Mouse (Mus musculus): Measurements from ENCODE around the gene Eomes.

Gene Eomes

DNA sequence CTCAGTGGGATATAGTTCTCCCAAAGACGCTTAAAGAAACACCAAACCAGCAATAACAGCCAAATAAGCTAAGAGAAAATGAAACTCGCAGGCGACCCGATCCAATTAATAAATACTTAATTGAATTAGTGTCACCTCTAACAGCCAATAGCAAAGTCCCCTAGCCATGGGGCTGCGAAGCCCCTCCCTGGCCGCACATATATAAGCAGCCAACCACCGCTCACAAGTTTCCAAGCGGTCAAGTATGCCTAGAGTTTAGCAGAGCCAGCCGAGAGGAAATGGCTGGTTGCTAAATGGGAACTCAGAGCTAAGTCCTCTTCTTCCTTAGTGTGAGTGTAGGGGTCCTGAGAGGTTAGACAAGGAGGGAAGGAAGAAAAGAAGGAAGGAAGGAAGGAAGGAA, at the start of gene Eomes:
Gene Eomes (plus strand): TSS at position 252 of the 400 bp plus-strand sequence.
- DNase-seq = peak; percentile 47 to 72

DNA sequence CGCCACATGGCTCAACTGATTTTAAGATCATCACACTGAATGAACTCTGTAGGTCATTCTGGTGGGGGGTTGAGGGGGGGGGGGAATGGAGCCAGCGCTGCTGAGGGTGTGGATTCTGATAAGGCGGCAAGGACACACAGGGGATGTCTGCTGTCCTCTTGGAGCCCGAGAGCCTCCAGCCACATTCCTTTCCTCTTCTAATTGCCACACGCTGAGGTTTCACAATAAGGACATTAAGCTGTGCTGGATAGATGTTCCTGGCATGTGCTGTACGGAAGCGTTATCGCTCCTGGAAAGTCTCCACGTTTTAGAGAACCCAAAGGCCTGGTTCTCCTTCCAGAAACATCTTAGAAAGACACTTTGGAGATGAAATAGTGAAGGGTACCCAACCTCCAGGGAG, 33.2 kb upstream of the Eomes start:
- no peak for DNase-seq

DNA sequence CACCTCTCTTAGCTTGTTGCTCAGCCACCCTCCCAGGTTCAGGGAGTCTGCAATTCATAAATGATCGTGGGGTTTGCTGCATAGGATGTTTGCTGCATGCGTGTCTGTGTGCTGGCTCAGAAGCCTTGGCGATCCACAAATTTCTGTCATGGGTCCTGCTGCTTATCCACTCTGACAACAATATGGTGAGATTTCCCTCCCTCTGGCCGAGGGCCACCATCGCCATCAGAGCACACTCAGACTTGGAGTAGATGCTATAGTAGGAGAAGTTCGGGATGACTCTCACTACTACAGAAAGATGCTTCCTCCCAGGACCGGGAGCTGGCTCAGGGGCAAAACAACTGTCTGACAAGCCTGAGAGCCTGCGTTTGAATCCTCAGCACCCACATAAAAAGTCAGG, 28.7 kb upstream of the Eomes start:
- peak; percentile 15 to 34 for DNase-seq

DNA sequence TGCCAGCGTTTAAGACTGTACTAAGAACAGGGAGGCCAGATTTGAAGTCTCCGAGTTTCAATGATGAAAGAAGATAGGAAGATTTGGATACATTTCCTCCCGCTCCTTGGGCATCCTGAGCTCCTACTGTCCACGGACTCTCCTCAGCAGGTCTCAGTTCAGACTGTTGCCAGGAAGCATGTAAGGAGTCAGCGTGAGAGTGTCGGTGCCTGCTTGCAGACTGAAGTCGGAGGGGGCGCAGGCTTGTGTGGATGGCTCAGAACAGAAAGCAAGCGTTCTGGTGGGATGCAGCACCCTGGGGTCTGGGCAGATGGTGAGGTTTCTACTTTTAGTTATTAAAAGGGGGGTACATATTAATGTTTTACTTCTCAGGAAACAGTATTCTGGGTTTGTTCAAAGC, 24.6 kb upstream of the Eomes start:
- DNase-seq = peak; percentile 35 to 40

DNA sequence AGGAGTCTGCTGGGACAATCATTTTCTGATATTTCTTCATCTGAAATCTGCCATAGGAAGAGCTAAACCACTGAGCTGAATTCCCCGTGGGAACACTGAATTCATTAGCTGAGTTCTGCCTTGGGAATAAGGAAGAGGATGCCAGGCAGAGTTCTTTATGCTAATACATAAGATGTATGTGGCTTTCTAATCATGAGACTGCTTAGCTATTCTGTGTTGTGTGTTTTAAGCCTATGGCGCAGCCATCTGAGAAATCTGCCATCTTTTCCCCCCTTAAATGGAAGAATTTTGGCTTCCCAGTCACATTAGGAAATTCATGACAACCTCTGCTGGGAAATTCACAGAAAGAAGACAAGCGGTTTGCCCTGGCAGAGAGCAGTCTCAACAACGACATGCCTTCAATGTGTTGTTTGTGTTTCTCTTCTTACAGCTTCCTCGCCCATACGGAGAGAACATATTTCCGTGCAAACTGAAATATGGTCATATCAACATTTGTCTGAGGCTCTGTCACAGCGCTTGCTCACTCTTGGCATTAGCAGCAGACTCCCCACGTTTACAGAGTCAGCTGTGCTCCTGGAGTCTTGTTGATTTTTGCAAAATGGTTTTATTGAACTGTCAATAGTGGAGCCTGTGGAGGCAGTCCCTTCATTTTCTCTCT, 22.7 kb upstream of the Eomes start:
- no peak for DNase-seq

DNA sequence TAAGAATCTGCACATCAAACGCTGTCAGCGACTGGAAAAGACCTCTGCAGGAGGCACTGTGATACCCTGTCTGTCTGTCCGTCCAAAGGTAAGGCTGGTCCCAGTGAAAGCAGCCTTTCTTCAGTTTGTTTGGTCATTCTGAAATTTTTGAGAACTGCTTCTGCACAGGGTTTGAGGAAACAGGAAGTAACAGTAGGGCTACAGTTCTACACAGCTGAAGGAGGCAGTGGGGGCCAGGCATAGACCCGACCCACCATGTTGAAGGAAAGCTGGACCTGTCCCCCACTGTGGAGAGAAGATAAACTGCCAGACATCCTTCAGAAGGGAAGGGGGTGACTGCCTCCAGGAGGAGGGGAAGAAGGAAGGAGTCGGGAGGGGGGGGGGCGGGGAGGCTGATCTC, 21.6 kb upstream of the Eomes start:
- no peak for DNase-seq

DNA sequence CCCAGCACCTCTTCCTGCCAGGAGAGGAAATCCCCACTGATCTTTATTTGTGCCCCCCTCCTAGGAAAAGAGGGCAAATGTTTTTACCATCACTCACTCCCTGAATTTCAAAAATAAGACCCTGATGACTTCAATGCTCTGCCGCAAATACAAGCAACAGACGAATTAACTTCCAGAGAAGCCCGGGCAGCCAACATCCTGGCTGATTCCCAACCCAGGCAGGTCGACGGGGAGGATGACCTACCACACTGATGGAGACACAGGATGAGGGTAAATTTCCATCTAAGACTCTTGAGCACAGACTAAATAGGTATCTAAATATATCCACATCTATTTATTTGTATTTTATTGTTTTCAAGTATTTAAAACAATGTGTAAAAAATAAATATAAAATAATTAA, 20.0 kb upstream of the Eomes start:
- DNase-seq = peak in 1 of 2 experiments; percentile 45

DNA sequence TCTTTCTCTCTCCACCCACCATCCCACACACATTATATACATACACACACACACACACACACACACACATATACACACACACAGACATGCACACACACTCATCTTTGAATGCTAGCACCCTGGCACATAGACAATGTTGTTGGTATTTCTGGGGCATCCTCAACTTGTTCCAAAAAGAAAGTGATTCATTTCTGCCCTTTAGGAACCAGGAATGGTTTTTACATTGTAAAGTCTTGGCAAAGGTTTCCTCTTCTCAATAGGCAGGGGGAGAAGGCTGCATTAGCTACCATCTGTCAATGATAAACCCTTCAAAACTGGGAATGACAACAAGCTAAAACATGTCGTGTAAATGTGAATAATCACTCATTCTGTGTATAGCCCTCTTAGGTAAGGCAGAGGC, 14.0 kb upstream of the Eomes start:
- DNase-seq = peak in 1 of 2 experiments; percentile 38

DNA sequence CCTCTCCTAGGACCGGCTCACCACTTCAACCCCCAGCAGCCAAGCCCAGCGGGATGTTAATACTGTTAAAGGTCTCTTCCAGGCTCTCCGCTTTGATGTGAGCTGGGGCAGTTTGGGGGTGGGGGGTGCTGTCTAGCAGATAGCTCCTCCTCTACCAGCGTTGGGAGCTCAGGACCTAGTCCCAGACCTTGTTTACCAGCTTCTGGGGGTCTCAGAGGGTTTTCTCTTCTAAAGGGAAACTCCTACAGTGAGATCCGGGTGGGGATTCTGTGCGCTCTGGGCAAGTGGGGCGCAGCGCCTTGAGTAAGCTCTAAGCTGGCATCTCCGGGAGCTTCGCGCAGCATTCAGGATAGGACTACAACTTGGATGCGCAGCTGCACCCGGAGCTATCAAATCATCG, 9.7 kb upstream of the Eomes start:
- DNase-seq = no peak

DNA sequence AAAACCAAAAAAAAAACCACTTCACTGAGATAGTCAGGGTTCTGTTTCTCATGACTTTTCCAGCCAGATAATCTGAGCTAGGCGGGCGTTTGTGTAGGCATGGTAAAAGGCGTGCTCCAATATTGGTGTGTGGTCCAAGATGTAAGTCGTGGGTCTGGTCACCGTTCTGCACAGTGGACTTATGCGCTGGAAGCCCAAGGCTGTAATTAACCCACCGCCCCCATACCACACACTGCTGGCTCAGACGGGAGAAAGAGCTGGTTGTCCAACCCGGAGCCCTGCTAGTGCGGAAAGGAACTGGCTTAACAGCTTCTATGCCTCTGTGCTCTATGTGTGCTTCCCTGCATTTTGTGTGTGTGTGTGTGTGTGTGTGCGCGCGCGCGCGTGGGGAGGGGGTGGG, 8.7 kb upstream of the Eomes start:
- DNase-seq = no peak

DNA sequence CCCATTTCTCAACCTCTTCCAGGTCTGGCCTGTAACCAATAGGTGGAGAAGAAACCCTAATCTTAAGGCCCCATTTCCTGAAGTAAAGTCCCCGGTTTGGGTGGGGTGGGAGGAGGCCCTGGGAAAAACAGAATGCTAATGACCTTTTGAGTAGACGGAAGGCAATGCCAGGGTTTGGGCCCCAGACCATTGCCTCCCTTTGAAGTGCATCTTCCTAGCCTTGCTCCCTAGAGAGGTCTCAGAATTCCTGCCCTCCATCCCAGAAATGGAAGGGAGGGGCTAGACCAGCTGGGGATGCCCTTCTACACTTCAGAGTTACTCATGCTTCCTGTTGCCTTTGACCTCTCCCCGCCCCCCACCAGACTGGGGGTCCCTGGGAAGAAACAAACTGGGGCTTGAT, 6.7 kb upstream of the Eomes start:
- DNase-seq = no peak

DNA sequence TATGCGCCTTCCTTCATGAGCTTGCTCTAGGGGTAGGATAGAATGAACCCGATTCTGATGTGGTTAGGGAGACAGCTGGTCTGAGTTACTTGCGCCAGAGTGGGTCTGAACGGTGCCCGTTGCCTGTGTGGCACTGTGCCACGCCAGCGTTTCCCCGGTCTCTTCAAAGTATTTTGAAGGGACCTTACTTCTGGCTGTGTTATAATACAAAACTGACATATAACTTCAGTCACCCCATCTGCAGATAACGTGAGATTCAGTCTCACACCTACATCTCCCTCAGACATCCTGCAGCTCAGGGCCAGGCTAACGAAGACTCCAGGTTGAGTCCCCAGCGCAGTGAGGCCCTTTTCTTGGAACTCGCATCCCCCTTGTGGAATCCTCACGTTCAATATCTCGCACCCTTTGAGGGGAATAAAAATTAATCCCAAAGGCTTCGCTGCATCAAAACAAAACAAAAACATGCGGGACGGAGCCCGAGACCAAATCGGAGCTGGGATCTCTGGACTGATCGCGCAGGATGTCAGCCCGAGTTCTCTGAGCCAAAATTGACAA, 1.7 kb upstream of the Eomes start:
- DNase-seq = peak; percentile 58 to 69

DNA sequence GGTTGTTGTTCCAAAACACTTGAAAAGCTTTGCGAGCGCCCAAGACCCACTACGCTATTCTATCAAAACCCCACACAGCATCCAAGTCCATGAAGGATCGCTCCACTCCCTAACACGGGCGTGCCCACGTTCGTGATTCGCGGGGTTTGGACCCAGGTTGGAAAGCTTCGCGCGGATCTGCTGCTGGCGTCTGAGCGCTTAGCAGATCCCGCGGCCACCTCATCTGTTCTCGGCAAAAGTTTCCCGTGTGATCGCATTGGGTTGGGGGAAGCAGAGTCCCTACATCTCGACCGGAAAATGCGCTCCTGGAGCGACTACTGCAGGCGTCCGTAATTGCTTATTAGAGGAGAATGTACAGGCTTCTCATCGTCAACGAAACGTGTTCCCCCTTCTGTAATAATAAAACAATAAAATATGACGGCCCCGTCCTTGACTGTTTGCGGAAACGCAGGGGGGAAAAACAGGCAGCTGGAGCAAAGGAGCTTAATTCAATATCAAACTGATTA, 1.2 kb upstream of the Eomes start:
- peak; percentile 55 to 57 for DNase-seq

DNA sequence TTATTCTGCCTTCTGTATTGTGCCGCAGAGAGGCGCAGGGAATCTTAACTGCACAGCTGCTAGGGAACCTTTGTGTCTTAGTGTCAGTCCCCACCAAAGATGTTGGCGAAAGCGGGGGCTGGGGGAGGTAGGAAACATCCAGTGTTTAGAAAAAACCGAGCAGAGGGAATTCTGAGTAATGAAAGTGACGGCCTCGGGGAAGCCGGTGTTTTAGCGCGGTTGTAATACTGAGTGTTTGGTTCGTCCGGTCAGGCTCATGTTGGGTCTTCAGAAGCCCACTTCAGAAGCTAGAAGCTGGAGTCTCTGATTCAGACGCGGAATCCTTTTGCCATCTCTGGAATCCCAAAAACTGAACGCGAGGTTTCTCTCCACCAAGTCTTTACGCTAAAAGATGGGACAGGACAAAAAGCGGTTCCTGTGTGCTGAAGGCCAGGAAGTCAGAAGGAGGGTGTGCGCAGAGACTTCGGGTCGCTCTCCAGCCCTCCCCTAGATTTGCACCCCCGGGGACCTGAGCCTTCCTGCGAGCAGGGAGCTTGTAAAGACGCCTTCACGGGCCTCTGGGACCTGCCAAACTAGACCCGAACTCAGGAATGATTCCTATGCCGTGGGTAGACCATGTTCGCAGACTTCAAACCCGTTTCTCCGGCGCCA, 606 bp upstream of the Eomes start:
- DNase-seq = peak; percentile 37 to 43

DNA sequence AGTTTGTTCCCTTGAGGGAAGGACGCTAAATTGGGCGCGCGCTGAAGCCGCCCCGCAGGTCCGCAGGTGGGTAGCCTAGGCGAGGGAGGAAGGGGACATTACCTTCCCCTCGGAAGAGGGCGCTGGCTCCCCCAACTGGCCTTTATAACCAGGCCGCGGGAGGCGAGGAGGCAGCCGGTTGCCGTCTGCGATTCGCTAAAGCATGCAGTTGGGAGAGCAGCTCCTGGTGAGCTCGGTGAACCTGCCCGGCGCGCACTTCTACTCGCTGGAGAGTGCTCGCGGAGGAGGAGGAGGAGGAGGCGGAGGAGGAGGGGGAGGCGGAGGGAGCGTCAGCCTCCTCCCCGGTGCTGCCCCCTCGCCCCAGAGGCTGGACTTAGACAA, 436 bp downstream of the Eomes start:
- peak; percentile 70 to 82 for DNase-seq

DNA sequence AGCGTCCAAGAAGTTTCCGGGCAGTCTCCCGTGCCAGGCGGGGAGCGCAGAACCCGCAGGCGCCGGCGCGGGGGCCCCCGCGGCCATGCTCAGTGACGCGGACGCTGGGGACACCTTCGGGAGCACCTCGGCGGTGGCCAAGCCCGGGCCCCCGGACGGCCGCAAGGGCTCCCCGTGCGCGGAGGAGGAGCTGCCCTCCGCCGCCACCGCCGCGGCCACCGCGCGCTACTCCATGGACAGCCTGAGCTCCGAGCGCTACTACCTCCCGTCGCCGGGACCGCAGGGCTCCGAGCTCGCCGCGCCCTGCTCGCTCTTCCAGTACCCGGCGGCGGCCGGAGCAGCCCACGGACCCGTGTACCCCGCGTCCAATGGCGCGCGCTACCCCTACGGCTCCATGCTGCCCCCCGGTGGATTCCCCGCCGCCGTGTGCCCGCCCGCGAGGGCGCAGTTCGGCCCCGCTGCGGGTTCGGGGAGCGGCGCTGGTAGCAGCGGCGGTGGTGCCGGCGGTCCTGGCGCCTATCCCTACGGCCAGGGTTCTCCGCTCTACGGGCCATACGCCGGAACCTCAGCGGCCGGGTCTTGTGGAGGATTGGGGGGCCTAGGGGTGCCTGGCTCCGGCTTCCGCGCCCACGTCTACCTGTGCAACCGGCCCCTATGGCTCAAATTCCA, 961 bp downstream of the Eomes start:
- DNase-seq = peak; percentile 74 to 86

DNA sequence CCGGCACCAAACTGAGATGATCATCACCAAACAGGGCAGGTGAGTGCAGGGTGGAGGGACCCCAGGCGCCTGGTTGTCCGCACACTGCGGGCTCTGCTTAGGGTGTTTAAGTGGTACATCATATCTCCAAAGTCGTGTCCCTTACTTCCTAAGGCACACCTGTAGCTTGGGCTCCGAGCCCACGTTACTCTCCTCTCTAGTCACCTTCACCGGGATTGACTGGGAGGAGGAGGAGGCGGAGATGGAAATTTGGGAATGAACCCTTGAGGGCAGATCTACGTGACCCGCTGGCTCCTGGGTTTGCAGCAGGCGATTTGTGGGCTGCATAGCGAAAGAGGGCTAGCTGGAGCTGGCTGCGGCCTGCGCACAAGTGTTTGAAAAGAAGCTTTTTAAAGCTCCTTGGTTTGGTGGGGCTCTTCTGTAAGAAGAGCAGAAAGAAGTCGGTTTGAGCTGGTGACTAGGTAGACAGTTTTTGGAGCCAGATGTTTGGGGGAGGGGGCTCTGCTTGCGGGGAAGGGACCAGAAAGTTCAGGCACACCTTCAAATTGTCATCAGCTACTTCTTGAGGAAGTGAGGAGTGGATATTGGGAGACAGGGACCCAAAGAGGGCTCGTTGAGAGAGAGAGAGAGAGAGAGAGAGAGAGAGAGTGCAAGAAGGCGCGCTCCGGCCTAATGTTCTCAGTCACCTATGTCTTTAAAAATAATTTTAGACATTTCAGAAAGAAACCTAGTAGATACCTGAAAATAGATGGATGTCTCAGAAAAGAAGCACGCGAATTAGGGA, 1.7 kb downstream of the Eomes start:
- no peak for DNase-seq

DNA sequence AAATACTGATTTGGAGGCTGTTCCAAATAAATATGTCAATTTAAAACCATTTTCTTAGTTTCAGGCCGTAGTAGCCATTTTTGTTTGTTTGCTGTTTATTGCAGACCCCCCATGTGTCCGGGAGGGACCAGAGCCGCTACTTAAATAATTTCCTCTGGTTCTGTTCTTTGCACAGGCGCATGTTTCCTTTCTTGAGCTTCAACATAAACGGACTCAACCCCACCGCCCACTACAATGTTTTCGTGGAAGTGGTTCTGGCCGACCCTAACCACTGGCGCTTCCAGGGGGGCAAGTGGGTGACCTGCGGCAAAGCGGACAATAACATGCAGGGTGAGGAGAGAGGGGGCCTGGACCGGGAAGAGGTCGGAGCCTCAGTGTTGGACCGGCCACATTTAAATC, 2.3 kb downstream of the Eomes start:
- DNase-seq = peak in 1 of 2 experiments; percentile 19

DNA sequence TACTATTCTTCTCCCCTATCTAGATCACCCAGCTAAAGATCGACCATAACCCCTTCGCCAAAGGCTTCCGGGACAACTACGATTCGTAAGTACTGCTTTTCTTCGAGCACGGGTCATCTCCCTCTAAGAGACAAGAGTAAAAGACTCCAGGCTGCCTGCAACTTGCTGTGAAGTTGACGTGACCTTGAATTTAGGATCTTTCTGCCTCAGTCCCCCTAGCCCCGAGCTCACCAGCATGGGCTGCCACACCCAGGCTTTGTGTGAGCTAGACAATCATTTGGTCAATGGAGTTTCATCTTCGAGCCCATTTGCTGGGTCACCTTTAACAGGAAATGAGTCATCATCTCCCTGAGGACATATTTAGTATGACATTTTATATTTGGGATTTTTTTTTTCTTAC, 4.2 kb downstream of the Eomes start:
- no peak for DNase-seq

DNA sequence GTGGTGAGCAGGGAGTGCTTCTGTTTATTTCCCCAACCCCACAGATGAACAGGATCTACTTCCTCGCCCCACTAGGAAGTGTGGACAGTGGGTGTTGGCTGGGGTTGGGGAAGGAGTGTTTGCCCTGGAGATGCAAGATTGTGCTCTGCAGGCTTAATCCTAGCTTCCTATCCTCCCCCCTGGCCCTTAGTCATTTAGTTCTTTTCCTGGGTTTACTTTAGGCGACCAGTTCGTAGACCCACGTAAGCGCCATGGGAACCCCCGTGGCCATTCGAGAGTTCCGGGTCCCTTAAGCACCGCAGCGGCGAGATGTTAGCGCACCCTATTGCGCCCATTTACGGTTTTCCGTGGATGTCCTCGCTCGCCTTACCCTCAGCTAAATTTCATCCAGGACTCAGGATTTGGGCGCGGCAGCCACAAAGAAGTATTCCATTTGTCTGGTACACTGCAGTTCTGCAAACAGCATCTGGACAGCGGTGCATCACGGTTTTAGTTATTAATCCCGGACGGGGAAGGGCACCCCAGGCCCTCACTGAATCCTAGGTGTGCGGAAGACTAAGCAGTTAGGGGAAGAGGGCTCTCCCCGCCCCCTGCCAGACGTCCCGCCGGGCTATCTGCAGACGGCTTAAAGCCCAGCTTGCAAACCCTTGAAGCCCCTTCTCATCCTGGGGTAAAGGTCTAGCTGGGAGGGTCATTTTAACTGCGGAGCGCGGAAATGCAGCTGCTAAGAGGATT, 8.5 kb downstream of the Eomes start:
- no peak for DNase-seq

DNA sequence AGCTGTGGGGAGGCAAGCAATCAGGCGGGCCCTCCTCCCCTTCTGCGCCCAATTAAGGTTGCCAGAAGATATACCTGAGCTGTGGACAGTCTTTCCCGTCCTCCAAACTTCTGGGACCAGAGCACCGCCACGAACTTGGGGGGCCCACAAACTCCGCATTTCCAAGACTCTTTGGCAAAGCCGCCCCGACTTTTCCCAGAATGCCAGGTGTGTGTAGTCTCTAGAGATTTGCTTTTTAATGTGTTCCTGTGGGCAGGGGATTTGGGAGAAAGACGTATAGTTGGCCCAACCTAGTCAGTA, 9.0 kb downstream of the Eomes start:
- no peak for DNase-seq

DNA sequence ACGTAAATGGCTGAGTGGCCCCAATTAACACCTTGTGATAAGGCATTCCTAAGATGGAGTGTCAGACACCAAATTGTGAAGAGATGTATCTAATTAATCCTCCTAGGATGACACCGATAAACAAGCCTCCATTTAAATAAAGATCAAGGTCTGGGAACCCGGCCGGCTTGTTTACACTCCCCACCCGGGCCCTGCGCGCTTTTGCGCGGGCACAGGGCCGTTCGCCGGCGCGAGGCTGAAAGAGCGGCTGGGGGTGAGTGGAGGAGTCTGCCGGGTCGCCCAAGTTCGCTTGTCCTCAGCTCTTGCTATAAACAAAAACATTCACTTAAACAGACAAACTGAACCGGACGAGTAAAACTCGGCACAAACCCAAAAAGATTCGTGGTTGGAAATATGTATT, 9.6 kb downstream of the Eomes start:
- peak; percentile 54 to 55 for DNase-seq
